Comparison of ENCODE assay signal across 10 mouse cellular contexts in genomic region chr16:49982180-49982579, GRCm38 (mm10).
DNase-seq lines count a peak whose midpoint lies in the region; ATAC-seq lines count a peak whose summit lies in the region.
"Had no signal": no experiment of that assay in that cellular context is flagged by ENCODE, and none has a peak within 500 bp of the region (broad histone marks: within the 10 kb centered on the region; RNA-seq: fewer than 3 reads in every experiment).

No protein-coding gene starts in this region.

- H3K4me1 ChIP-seq in midbrain, embryonic 12.5 days = 0 out of 2 replicates have a peak, but pooled peaks cover 5% of the 10 kb centered on the region
- H3K4me1 ChIP-seq in midbrain, embryonic 16.5 days (ENCODE audit: control insufficient read depth, insufficient read depth, low read length) = peaks cover 5% of the 10 kb centered on the region

- 85% methylated on average over 4 of the region's 4 CpGs for WGBS in midbrain, embryonic 12.5 days
- WGBS in midbrain, embryonic 16.5 days = 78% methylated on average over 4 of the region's 4 CpGs

- H3K36me3 ChIP-seq in midbrain, embryonic 12.5 days = no peaks in the 10 kb centered on the region
- no peaks in the 10 kb centered on the region for H3K36me3 ChIP-seq in midbrain, embryonic 16.5 days (ENCODE audit: control insufficient read depth, insufficient read depth, low read length)
- H3K36me3 ChIP-seq: hindbrain, embryonic 15.5 days had no signal

- ATAC-seq in midbrain, embryonic 12.5 days (ENCODE audit: low FRiP score, low read depth) = peak; percentile 61; the same call in 1 of the 2 replicates
- no peak for ATAC-seq in midbrain, embryonic 16.5 days
- ATAC-seq in common myeloid progenitor, adult 5-6 weeks (replicated peaks; ENCODE audit: low read depth, poor library complexity, severe bottlenecking) = peak; percentile 82

- peak; percentile 50 for DNase-seq in cerebellum, adult 11-12 months
- DNase-seq in cerebellum, postnatal 4 days (ENCODE audit: low spot score in 2 of 2) = no peak
- DNase-seq in embryo, embryonic 9.5 days (ENCODE audit: extremely low spot score) = no peak
- DNase-seq in gastrocnemius, postnatal 36 days = no peak
- no peak for DNase-seq in embryo, embryonic 11 days
- DNase-seq: midbrain, embryonic 14.5 days had no signal

- no peak overlapping the region for H3K4me3 ChIP-seq in midbrain, embryonic 12.5 days
- no peak overlapping the region for H3K4me3 ChIP-seq in midbrain, embryonic 16.5 days (ENCODE audit: low read depth, low read length)
- H3K4me3 ChIP-seq: hindbrain, embryonic 15.5 days had no signal

- H3K27me3 ChIP-seq in midbrain, embryonic 12.5 days = no peaks in the 10 kb centered on the region
- H3K27me3 ChIP-seq in midbrain, embryonic 16.5 days (ENCODE audit: control insufficient read depth, insufficient read depth, low read depth, low read length) = no peaks in the 10 kb centered on the region
- H3K27me3 ChIP-seq: hindbrain, embryonic 15.5 days had no signal

- H3K27ac ChIP-seq in midbrain, embryonic 12.5 days (replicated peaks) = no peak overlapping the region
- H3K27ac ChIP-seq in midbrain, embryonic 16.5 days (ENCODE audit: low read length) = no peak overlapping the region
- H3K27ac ChIP-seq: hindbrain, embryonic 15.5 days had no signal

- no peak overlapping the region for H3K9ac ChIP-seq in midbrain, embryonic 12.5 days (replicated peaks)
- H3K9ac ChIP-seq in midbrain, embryonic 16.5 days (ENCODE audit: low read depth, low read length) = no peak overlapping the region
- H3K9ac ChIP-seq: hindbrain, embryonic 15.5 days had no signal

- H3K4me2 ChIP-seq in midbrain, embryonic 12.5 days (replicated peaks) = no peak overlapping the region
- no peak overlapping the region for H3K4me2 ChIP-seq in midbrain, embryonic 16.5 days (ENCODE audit: low read length)
- H3K4me2 ChIP-seq: hindbrain, embryonic 15.5 days had no signal

- intact Hi-C loops in gastrocnemius, postnatal 36 days (cut with DNase I) = no loop called here

- no peaks in the 10 kb centered on the region for H3K9me3 ChIP-seq in midbrain, embryonic 12.5 days
- no peaks in the 10 kb centered on the region for H3K9me3 ChIP-seq in midbrain, embryonic 16.5 days (replicated peaks; ENCODE audit: control insufficient read depth, low read length, poor library complexity, severe bottlenecking)
- H3K9me3 ChIP-seq: hindbrain, embryonic 15.5 days had no signal
